Mouse (Mus musculus) liver, embryonic 14.5 days (tissue): ENCODE measurements at regions not wholly inside any gene's neighbourhood (a gene's known extent, or its start where the extent isn't known, plus 50 kb on each side); places are given as distances from the start of the nearest gene placed in this dataset.

Source experiments
- ATAC-seq: fragments of 200-750 bp; cut with Nextera tagmentation; 2 replicates; pipeline ENCODE4 v1.8.0; 2017; ENCODE audit warnings: moderate number of reproducible peaks, mild to moderate bottlenecking, moderate library complexity; ENCODE audit not compliant: insufficient read depth
- DNase-seq, 3 experiments: peaks; one replicate each; pipeline ENCODE4 v3.0.0-alpha.2; 2012 to 2013; ENCODE audit warnings: low read depth in 3 of 3, low spot score in 3 of 3
- H3K27ac ChIP-seq: fragments of 300-500 bp; sonication (generic); 2 replicates; pipeline ENCODE4 v1.5.1; 2014; ENCODE audit warnings: moderate library complexity, mild to moderate bottlenecking, control low read depth, inconsistent platforms
- H3K27me3 ChIP-seq: fragments of 300-500 bp; sonication (generic); 2 replicates; pipeline ENCODE4 v1.6.1; 2014; ENCODE audit warnings: mild to moderate bottlenecking, low read length, moderate library complexity; ENCODE audit not compliant: control insufficient read depth, insufficient read depth
- H3K36me3 ChIP-seq: fragments of 300-500 bp; sonication (generic); replicated peaks from 2 replicates; pipeline ENCODE4 v1.6.1; 2014; ENCODE audit warnings: low read depth; ENCODE audit not compliant: control insufficient read depth, insufficient read depth
- H3K4me1 ChIP-seq, 2 experiments: fragments of 200-500 bp in 1 of 2; fragments of 300-500 bp in 1 of 2; sonication (generic) in 1 of 2; replicated peaks; 2 replicates each; pipeline ENCODE4 v1.6.1; 2012 to 2014; ENCODE audit warnings: antibody characterized with exemption in 1 of 2, inconsistent platforms in 1 of 2, low read length in 1 of 2; ENCODE audit not compliant: control insufficient read depth in 2 of 2, insufficient read depth in 2 of 2
- H3K4me2 ChIP-seq: fragments of 300-500 bp; sonication (generic); 2 replicates; pipeline ENCODE4 v1.6.1; 2014; ENCODE audit warnings: low read depth, mild to moderate bottlenecking, control low read depth, moderate library complexity
- H3K4me3 ChIP-seq, 2 experiments: fragments of 200-500 bp in 1 of 2; fragments of 300-500 bp in 1 of 2; sonication (generic) in 1 of 2; 2 replicates each; pipeline ENCODE4 v1.5.1; 2012 to 2014; ENCODE audit warnings: low read depth in 2 of 2, low read length in 2 of 2, mild to moderate bottlenecking in 2 of 2, control low read depth in 1 of 2, inconsistent platforms in 1 of 2, moderate library complexity in 1 of 2; ENCODE audit not compliant: insufficient read depth in 1 of 2
- H3K9ac ChIP-seq: fragments of 300-500 bp; sonication (generic); replicated peaks from 2 replicates; pipeline ENCODE4 v1.6.1; 2014; ENCODE audit warnings: mild to moderate bottlenecking, control low read depth, moderate library complexity
- H3K9me3 ChIP-seq: fragments of 300-500 bp; sonication (generic); 2 replicates; pipeline ENCODE4 v1.6.1; 2016; ENCODE audit warnings: low read length, mixed read lengths; ENCODE audit not compliant: control insufficient read depth
- CTCF ChIP-seq: IDR thresholded peaks from 2 replicates; pipeline ENCODE4 v1.5.1; 2016; ENCODE audit warnings: antibody characterized with exemption, low read depth, control low read depth
- EP300 ChIP-seq: IDR thresholded peaks from 2 replicates; pipeline ENCODE4 v1.6.1; 2016; ENCODE audit warnings: antibody characterized with exemption, low read depth
- WGBS: fragments of 180-500 bp; shearing (Covaris S2); extraction: QIAGEN DNeasy Blood & Tissue Kit; methylation state at CpG from one replicate; pipeline ENCODE4 v1.1.7; 2014; ENCODE audit not compliant: insufficient replicate concordance; 5-methylcytosine and 5-hydroxymethylcytosine counted together

- no peaks in the 10 kb centered on the region for H3K9me3 ChIP-seq
- TF ChIP-seq EP300 (no peak), CTCF (no peak)
- no peaks in the 10 kb centered on the region for H3K36me3 ChIP-seq
- H3K27me3 ChIP-seq, result no peaks in the 10 kb centered on the region
- WGBS, result 51% methylated on average over 10 of the region's 10 CpGs
- H3K4me1 ChIP-seq, result no peaks in the 10 kb centered on the region
- no peak overlapping the region for H3K4me2 ChIP-seq
- no peak overlapping the region for H3K27ac ChIP-seq
- no peak for ATAC-seq
- no peak overlapping the region for H3K9ac ChIP-seq
- no peak for DNase-seq
- H3K4me3 ChIP-seq, result no peak overlapping the region
Observed at GRCm38 (mm10) chr1:73507071-73507754, 491.5 kb upstream of the Tnp1 start.

GRCm38 (mm10) chr1:73503611-73504010, 487.9 kb upstream of the Tnp1 start:
- H3K9ac ChIP-seq, result no peak overlapping the region
- TF ChIP-seq CTCF (no peak), EP300 (no peak)
- H3K27me3 ChIP-seq, result no peaks in the 10 kb centered on the region

GRCm38 (mm10) chr1:73500671-73501070, 485.0 kb upstream of the Tnp1 start:
- H3K36me3 ChIP-seq, result no peaks in the 10 kb centered on the region
- H3K9ac ChIP-seq, result no peak overlapping the region
- no peak for DNase-seq
- no peak overlapping the region for H3K27ac ChIP-seq
- H3K4me3 ChIP-seq, result no peak overlapping the region
- H3K9me3 ChIP-seq, result no peaks in the 10 kb centered on the region
- no peak for ATAC-seq
- no peaks in the 10 kb centered on the region for H3K27me3 ChIP-seq
- no peaks in the 10 kb centered on the region for H3K4me1 ChIP-seq
- no peak for TF ChIP-seq EP300
- TF ChIP-seq CTCF, result no peak
- H3K4me2 ChIP-seq, result no peak overlapping the region
- WGBS, result 46% methylated on average over 3 of the region's 3 CpGs

More at GRCm38 (mm10) chr1:73503611-73504010, 487.9 kb upstream of the Tnp1 start:
- Histone ChIP-seq H3K9me3 (no peaks in the 10 kb centered on the region), H3K36me3 (no peaks in the 10 kb centered on the region), H3K27ac (no peak overlapping the region), H3K4me2 (no peak overlapping the region), H3K4me3 (no peak overlapping the region), H3K4me1 (no peaks in the 10 kb centered on the region)
- WGBS, result 50% methylated on average over 4 of the region's 4 CpGs
- DNase-seq (no peak), ATAC-seq (no peak)

GRCm38 (mm10) chr1:73495971-73496749, 480.5 kb upstream of the Tnp1 start:
- Histone ChIP-seq H3K4me3 (no peak overlapping the region), H3K36me3 (no peaks in the 10 kb centered on the region), H3K27me3 (no peaks in the 10 kb centered on the region), H3K27ac (no peak overlapping the region), H3K9me3 (no peaks in the 10 kb centered on the region), H3K4me1 (no peaks in the 10 kb centered on the region), H3K9ac (no peak overlapping the region), H3K4me2 (no peak overlapping the region)
- ATAC-seq (no peak), DNase-seq (no peak)
- no peak for TF ChIP-seq EP300
- no peak for TF ChIP-seq CTCF

GRCm38 (mm10) chr1:73481956-73482355, 466.2 kb upstream of the Tnp1 start:
- 65% methylated on average over 2 of the region's 2 CpGs for WGBS
- Histone ChIP-seq H3K4me3 (no peak overlapping the region), H3K4me1 (no peaks in the 10 kb centered on the region), H3K9ac (no peak overlapping the region), H3K27ac (no peak overlapping the region), H3K36me3 (no peaks in the 10 kb centered on the region), H3K9me3 (no peaks in the 10 kb centered on the region), H3K27me3 (no peaks in the 10 kb centered on the region), H3K4me2 (no peak overlapping the region)
- DNase-seq (no peak), ATAC-seq (no peak)
- TF ChIP-seq CTCF (no peak), EP300 (no peak)
